Comparison of ENCODE assay signal across 16 mouse cellular contexts in the genomic region with DNA sequence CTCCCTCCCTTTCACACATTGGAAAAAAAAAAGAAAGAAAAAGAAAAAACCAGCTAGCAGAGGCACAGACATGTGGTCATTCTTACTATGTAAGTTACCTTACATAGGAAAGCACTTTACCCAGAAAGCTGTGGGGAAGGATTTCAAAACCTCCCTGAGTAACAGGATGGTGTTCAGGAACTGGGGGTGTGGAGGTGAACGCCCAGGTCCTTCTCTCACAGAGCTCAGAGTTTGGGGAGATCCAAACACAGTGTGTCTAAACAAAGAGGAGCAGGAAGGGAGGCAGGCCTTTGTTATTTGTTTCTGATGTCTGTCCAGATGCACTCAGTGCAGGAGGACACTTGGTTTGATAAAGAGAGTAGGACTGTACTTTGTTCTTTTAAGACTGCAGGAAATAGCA. TPM values are rescaled to one million over a fixed set of nuclear protein-coding genes. Genes with fewer than 3 reads are reported as not detected.
A peak's percentile ranks its signal among the peaks of the same experiment; 100 is the strongest.
DNase-seq lines count a peak whose midpoint lies in the region; ATAC-seq and TF ChIP-seq lines count a peak whose summit lies in the region.
"Had no signal": no experiment of that assay in that cellular context is flagged by ENCODE, and none has a peak within 500 bp of the region (broad histone marks: within the 10 kb centered on the region; RNA-seq: fewer than 3 reads in every experiment).

No protein-coding gene starts in this region.

- H3K27ac ChIP-seq in heart, adult 2 months: peak overlapping the region; percentile 93
- no peak overlapping the region for H3K27ac ChIP-seq in MEL (ENCODE audit: control insufficient read depth, low read depth, low read length)
- H3K27ac ChIP-seq in liver, embryonic 15.5 days (replicated peaks): peak overlapping the region; percentile 94
- H3K27ac ChIP-seq: forebrain, embryonic 10.5 days; lung, embryonic 15.5 days had no signal

- H3K27me3 ChIP-seq in heart, adult 2 months (ENCODE audit: control insufficient read depth, insufficient read depth, low read length): no peaks in the 10 kb centered on the region
- H3K27me3 ChIP-seq in MEL (ENCODE audit: control insufficient read depth in 1 of 2, insufficient read depth in 2 of 2, low read length in 2 of 2): no peaks in the 10 kb centered on the region
- H3K27me3 ChIP-seq in liver, embryonic 15.5 days: no peaks in the 10 kb centered on the region
- H3K27me3 ChIP-seq: hindbrain, embryonic 13.5 days; lung, embryonic 15.5 days had no signal

- TF ChIP-seq EP300 in heart, adult 2 months (IDR thresholded peaks at IDR 0.05; ENCODE audit: insufficient read depth, low read depth, low read length): 0 out of 2 replicates have a peak, but pooled peaks have one; percentile 18
- no peak for TF ChIP-seq EP300 in MEL (IDR thresholded peaks at IDR 0.05; ENCODE audit: low read depth in 1 of 2, low read length in 2 of 2)

- H3K79me2 ChIP-seq in heart, adult 2 months (replicated peaks; ENCODE audit: control insufficient read depth, insufficient read depth, low read length): no peaks in the 10 kb centered on the region
- no peaks in the 10 kb centered on the region for H3K79me2 ChIP-seq in MEL (ENCODE audit: control insufficient read depth, insufficient read depth, low read length, poor library complexity)

- peak overlapping the region; percentile 71 for H3K9ac ChIP-seq in heart, adult 2 months (ENCODE audit: low read depth, low read length)
- no peak overlapping the region for H3K9ac ChIP-seq in MEL (ENCODE audit: control insufficient read depth, low read depth, low read length, poor library complexity, severe bottlenecking)
- no peak overlapping the region for H3K9ac ChIP-seq in liver, embryonic 15.5 days
- H3K9ac ChIP-seq: hindbrain, embryonic 13.5 days; lung, embryonic 15.5 days had no signal

- TF ChIP-seq RAD21 in MEL (IDR thresholded peaks at IDR 0.05; ENCODE audit: low read depth, low read length): no peak

- DNase-seq in heart, adult 2 months: peak in 1 of 2 experiments; percentile 31
- DNase-seq in heart, postnatal 25 days (ENCODE audit: low spot score): no peak
- no peak for DNase-seq in MEL (ENCODE audit: low read depth, low spot score)
- no peak for DNase-seq in thymus, postnatal 36 days
- no peak for DNase-seq in urinary bladder, postnatal 25 days (ENCODE audit: low spot score)
- DNase-seq: cerebellum, adult 18-20 months; gastrocnemius, postnatal 10 days; kidney, adult 8-10 months; spleen, adult 18-20 months had no signal

- peak overlapping the region; percentile 37 for H3K4me3 ChIP-seq in heart, adult 2 months
- H3K4me3 ChIP-seq in MEL (ENCODE audit: control insufficient read depth in 1 of 2, insufficient read depth in 1 of 2, low read depth in 2 of 2, low read length in 2 of 2): no peak overlapping the region
- H3K4me3 ChIP-seq in liver, embryonic 15.5 days (replicated peaks): peak overlapping the region; percentile 8; the same call in 1 of the 2 replicates
- H3K4me3 ChIP-seq: forebrain, embryonic 10.5 days; hindbrain, embryonic 13.5 days; lung, embryonic 15.5 days had no signal

- no peaks in the 10 kb centered on the region for H3K9me3 ChIP-seq in MEL (replicated peaks; ENCODE audit: insufficient read depth, low read length)
- H3K9me3 ChIP-seq in liver, embryonic 15.5 days (replicated peaks): no peaks in the 10 kb centered on the region
- H3K9me3 ChIP-seq: forebrain, embryonic 10.5 days; hindbrain, embryonic 13.5 days; lung, embryonic 15.5 days had no signal

- peaks cover 12% of the 10 kb centered on the region for H3K4me1 ChIP-seq in heart, adult 2 months (ENCODE audit: control insufficient read depth, insufficient read depth, low read length)
- H3K4me1 ChIP-seq in MEL (ENCODE audit: control insufficient read depth in 1 of 2, insufficient read depth in 2 of 2, low read length in 2 of 2): peaks cover 4 to 36% of the 10 kb centered on the region in 2 experiments
- peaks cover 92% of the 10 kb centered on the region for H3K4me1 ChIP-seq in liver, embryonic 15.5 days (replicated peaks)

- peaks cover 13% of the 10 kb centered on the region for H3K36me3 ChIP-seq in heart, adult 2 months (ENCODE audit: control insufficient read depth, insufficient read depth, low read length)
- peaks cover 0 to 26% of the 10 kb centered on the region in 2 experiments; a peak in 2 of 4 replicates for H3K36me3 ChIP-seq in MEL (ENCODE audit: control insufficient read depth in 1 of 2, insufficient read depth in 2 of 2, low read length in 2 of 2)
- H3K36me3 ChIP-seq in liver, embryonic 15.5 days (replicated peaks): no peaks in the 10 kb centered on the region
- H3K36me3 ChIP-seq: lung, embryonic 15.5 days had no signal

- no peak for TF ChIP-seq CTCF in heart, adult 2 months (IDR thresholded peaks at IDR 0.05)
- TF ChIP-seq CTCF in MEL (IDR thresholded peaks at IDR 0.05 in 2 of 3, conservative IDR thresholded peaks at IDR 0.05 in 1 of 3; ENCODE audit: control insufficient read depth in 1 of 3, insufficient read depth in 1 of 3, low read depth in 2 of 3, low read length in 3 of 3, poor library complexity in 1 of 3, severe bottlenecking in 1 of 3): no peak

- no peak for ATAC-seq in liver, embryonic 15.5 days (ENCODE audit: insufficient read depth)
- ATAC-seq in neutrophil, adult 5-6 weeks (ENCODE audit: extremely low read depth, insufficient number of reproducible peaks, low FRiP score, poor library complexity, severe bottlenecking): peak; percentile 29; the same call in 1 of the 2 replicates
- ATAC-seq in cerebellum, adult (ENCODE audit: insufficient number of reproducible peaks, low FRiP score, low TSS enrichment): no peak
- ATAC-seq: midbrain, embryonic 16.5 days had no signal

- peak overlapping the region; percentile 23 for H3K4me2 ChIP-seq in liver, embryonic 15.5 days
- H3K4me2 ChIP-seq: hindbrain, embryonic 13.5 days; lung, embryonic 15.5 days had no signal

- 20% methylated on average over 1 of the region's 1 CpGs for WGBS in heart, adult 2 months
- 33% methylated on average over 1 of the region's 1 CpGs for WGBS in liver, embryonic 15.5 days (ENCODE audit: insufficient replicate concordance)

- intact Hi-C loops in heart, adult 2 months (cut with DNase I): no loop called here
- intact Hi-C loops in heart, postnatal 25 days (cut with DNase I): no loop called here

- peak; percentile 34; the same call in 1 of the 2 replicates for TF ChIP-seq POLR2A in heart, adult 2 months (IDR thresholded peaks at IDR 0.05; ENCODE audit: insufficient read depth, low read depth, low read length)
- no peak for TF ChIP-seq POLR2A in MEL (IDR thresholded peaks at IDR 0.05; ENCODE audit: control insufficient read depth in 1 of 2, insufficient read depth in 1 of 2, low read depth in 1 of 2, low read length in 2 of 2, poor library complexity in 1 of 2)

TF ChIP-seq in MEL, 35 proteins besides CTCF, POLR2A, EP300 and RAD21:
- TF ChIP-seq BHLHE40 (IDR thresholded peaks at IDR 0.05; ENCODE audit: borderline replicate concordance, low read depth, low read length): no peak
- TF ChIP-seq ZKSCAN1 (IDR thresholded peaks at IDR 0.05; ENCODE audit: low read depth, low read length): 0 out of 2 replicates have a peak, but pooled peaks have one; percentile 80

RNA-seq across cellular contexts. Expression of a gene that starts 5.6 kb away (rescaled TPM):
- 10 to 100 TPM; 34.8 to 57.6 TPM for total RNA-seq in heart, adult 2 months (2021)
- 37.8 and 50.5 TPM in 2 replicates for polyA plus RNA-seq in heart, adult 2 months (2012; rRNA removed)
- 10 to 100 TPM; 41.5 to 55.2 TPM for total RNA-seq in heart, postnatal 25 days (2021)
- 5.9 and 8.8 TPM in 2 replicates for total RNA-seq in MEL (2012; rRNA removed)
- 1 to 10 TPM in 1 of 2 experiments, not detected in 1; 8.0 TPM for polyA plus RNA-seq in MEL (2012; ENCODE audit: insufficient read depth in 1 of 2, insufficient read length in 2 of 2, low read depth in 1 of 2, low replicate concordance in 2 of 2, missing spikeins in 1 of 2)
- 10.5 TPM in 2 replicates for polyA plus RNA-seq in liver, embryonic 15.5 days (2015; fragmentation: Nextera tagmentation; extraction: Ambion mirVana)
- 8.8 and 14.6 TPM in 2 replicates for total RNA-seq in neutrophil, adult 5-6 weeks (2017)

Comparison
In these comparisons a context has a peak if more than half of its experiments do, and no peak if none do; other contexts are left out.
1. H3K4me3 ChIP-seq: peak in heart, adult 2 months (single experiment) and liver, embryonic 15.5 days (single experiment); none in MEL (0 of 2).